Mouse (Mus musculus): Measurements from ENCODE around the gene Mfap1b.

Gene Mfap1b

GRCm38 (mm10) chr2:121434854-121435253 is 39.0 kb downstream of the Mfap1b start:
- DNase-seq (ENCODE audit: low spot score in 2 of 2): peak in 1 of 2 experiments; percentile 56

- DNase-seq (ENCODE audit: low spot score in 2 of 2): no peak
These were observed 48.0 kb downstream of the Mfap1b start for GRCm38 (mm10) chr2:121425890-121426289.

DNA sequence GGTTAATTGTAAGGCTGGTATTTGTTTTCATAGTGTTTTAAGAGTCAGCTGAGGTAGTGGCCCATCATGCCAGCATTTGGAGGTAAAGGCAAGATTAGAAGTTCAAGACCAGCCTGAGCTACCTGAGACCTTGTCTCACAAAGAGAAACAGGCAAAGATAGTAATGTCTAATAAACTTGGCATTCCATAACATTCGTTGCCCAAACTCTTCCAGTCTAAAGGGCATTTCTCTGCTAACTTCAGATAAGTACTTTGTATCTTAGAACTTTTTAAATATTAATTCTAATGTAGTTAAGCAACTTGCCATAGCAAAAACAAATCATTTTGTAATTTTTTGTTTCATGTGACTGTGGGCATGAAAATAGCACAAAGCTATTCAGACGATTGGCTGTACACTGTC is 50.7 kb downstream of the Mfap1b start:
- no peak for DNase-seq (ENCODE audit: low spot score in 2 of 2)

DNA sequence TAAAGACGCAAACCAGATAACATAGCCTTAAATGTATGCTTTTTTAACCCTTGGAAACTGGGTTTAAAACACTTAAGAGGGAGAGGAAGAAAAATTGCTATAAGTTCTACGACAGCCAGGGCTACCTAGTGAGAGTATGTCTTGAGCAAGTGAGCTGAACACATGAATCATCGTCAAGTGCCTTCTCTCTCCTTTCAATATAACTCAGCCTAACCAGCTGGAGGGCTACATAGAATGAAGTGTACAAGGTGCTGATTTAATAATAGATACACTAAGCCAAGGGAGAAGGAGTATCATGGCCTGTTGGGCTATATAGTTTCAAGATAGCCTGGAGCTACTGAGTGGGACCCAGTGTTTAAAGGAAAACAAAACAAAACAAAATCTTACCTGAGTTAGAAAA is 55.4 kb downstream of the Mfap1b start:
- DNase-seq (ENCODE audit: low spot score in 2 of 2): no peak

- no peak for DNase-seq (ENCODE audit: low spot score in 2 of 2)
These were observed 57.5 kb downstream of the Mfap1b start for GRCm38 (mm10) chr2:121416356-121416755.

GRCm38 (mm10) chr2:121415591-121415990 is 58.3 kb downstream of the Mfap1b start:
- DNase-seq (ENCODE audit: low spot score in 2 of 2): no peak

DNA sequence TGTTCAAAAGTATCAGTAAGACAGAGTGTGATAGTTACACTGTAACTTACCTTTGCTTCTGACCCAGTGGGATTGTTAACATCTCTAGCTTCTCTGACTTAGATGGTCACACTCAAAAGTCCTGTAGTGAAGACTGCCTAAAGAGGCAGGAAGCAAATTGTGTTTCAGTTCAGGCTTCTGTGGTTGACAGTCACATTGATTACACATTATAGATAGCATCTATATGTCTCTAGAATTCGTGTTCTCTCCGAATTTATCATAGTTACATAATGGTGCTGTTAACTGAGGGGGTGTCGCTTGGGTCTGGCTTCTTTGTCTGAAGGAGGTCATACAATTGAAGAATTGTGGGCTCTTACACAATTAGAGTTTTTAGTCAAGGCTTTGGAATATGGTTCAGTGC is 58.8 kb downstream of the Mfap1b start:
- no peak for DNase-seq (ENCODE audit: low spot score in 2 of 2)

GRCm38 (mm10) chr2:121414139-121414685 is 59.7 kb downstream of the Mfap1b start:
- DNase-seq (ENCODE audit: low spot score in 2 of 2): peak; percentile 48 to 55

- peak; percentile 94 for DNase-seq (ENCODE audit: low spot score in 2 of 2)
These were observed 60.4 kb downstream of the Mfap1b start, which contains the start of the genes Pdia3 and Catsper2 for GRCm38 (mm10) chr2:121413387-121414042. Gene Pdia3 (plus strand): TSS chr2:121413775. Gene Catsper2 (minus strand): TSS chr2:121413792.

- DNase-seq (ENCODE audit: low spot score in 2 of 2): no peak
These were observed 61.0 kb downstream of the Mfap1b start for GRCm38 (mm10) chr2:121412843-121413386.

Measured in thymus, postnatal 10 days (tissue).